Mouse (Mus musculus): ENCODE results near the gene Gm20792. TPM values are rescaled to one million over a fixed set of nuclear protein-coding genes. Genes with fewer than 3 reads are reported as not detected.
"Not testable (repeated sequence)": the region's sequence is repeated elsewhere in the genome, so short reads cannot be mapped to it uniquely, and the experiment has no call there.

Gene Gm20792
- not detected for total RNA-seq (2022)

DNA sequence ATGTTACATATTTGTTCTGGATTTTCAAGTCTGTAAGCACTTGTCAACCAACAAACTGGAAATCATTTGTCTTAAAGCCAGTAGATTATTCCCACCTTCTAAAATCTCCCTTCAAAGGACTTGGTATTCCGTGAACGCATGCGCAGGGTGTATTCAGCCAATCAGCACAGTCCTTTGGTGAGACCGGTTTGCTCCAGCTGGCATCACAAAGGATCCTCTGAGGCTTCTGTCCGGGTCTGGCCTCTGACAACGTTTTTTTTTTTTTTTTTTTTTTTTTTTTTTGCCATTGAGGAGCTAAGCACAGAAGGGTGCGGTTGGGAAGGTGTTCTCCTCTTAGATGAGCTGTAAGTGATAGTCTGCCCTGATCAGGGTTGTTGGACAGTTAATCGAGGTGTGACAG, at the start of gene Gm20792:
TSS of gene Gm20792 (plus strand) at position 301 of the 400 bp plus-strand sequence.
- not testable (repeated sequence) for DNase-seq
